Mouse (Mus musculus): ENCODE measurements around the gene Prune2. TPM values are rescaled to one million over a fixed set of nuclear protein-coding genes. Genes with fewer than 3 reads are reported as not detected.

The Prune2 gene
- polyA plus RNA-seq, 1 experiment, result 0.22 TPM

GRCm38 (mm10) chr19:17226096-17226495 lies 270.2 kb downstream of the Prune2 start:
- TF ChIP-seq POLR2A (IDR thresholded peaks at IDR 0.05; ENCODE audit: low read depth, low read length) (no peak), CTCF (IDR thresholded peaks at IDR 0.05; ENCODE audit: extremely low read depth, insufficient read depth, insufficient read length, insufficient replicate concordance) (no peak)
- WGBS, result 92% methylated on average over 8 of the region's 8 CpGs
- no peak for DNase-seq (ENCODE audit: low read depth in 1 of 2, low spot score in 2 of 2)
- Histone ChIP-seq H3K27me3 (ENCODE audit: control insufficient read depth, insufficient read depth, low read length) (no peaks in the 10 kb centered on the region), H3K27ac (ENCODE audit: insufficient read depth, low read length) (no peak overlapping the region), H3K4me3 (ENCODE audit: extremely low read depth, insufficient read depth, insufficient read length) (no peak overlapping the region), H3K36me3 (ENCODE audit: control insufficient read depth, insufficient read depth, low read length) (no peaks in the 10 kb centered on the region), H3K4me1 (ENCODE audit: control insufficient read depth, insufficient read depth, insufficient read length) (peaks cover 10% of the 10 kb centered on the region; the same call in 1 of the 2 replicates)

- Histone ChIP-seq H3K4me3 (ENCODE audit: extremely low read depth, insufficient read depth, insufficient read length) (no peak overlapping the region), H3K27ac (ENCODE audit: insufficient read depth, low read length) (no peak overlapping the region), H3K4me1 (ENCODE audit: control insufficient read depth, insufficient read depth, insufficient read length) (no peaks in the 10 kb centered on the region; the same call in 1 of the 2 replicates), H3K36me3 (ENCODE audit: control insufficient read depth, insufficient read depth, low read length) (no peaks in the 10 kb centered on the region), H3K27me3 (ENCODE audit: control insufficient read depth, insufficient read depth, low read length) (no peaks in the 10 kb centered on the region)
- WGBS, result 91% methylated on average over 1 of the region's 1 CpGs
- no peak for DNase-seq (ENCODE audit: low read depth in 1 of 2, low spot score in 2 of 2)
- TF ChIP-seq CTCF (IDR thresholded peaks at IDR 0.05; ENCODE audit: extremely low read depth, insufficient read depth, insufficient read length, insufficient replicate concordance) (no peak), POLR2A (IDR thresholded peaks at IDR 0.05; ENCODE audit: low read depth, low read length) (no peak)
Measured at GRCm38 (mm10) chr19:17230013-17230412, 274.1 kb downstream of the Prune2 start.

- DNase-seq (ENCODE audit: low read depth in 1 of 2, low spot score in 2 of 2), result no peak
- Histone ChIP-seq H3K4me1 (ENCODE audit: control insufficient read depth, insufficient read depth, insufficient read length) (no peaks in the 10 kb centered on the region; the same call in 1 of the 2 replicates), H3K36me3 (ENCODE audit: control insufficient read depth, insufficient read depth, low read length) (no peaks in the 10 kb centered on the region), H3K27me3 (ENCODE audit: control insufficient read depth, insufficient read depth, low read length) (no peaks in the 10 kb centered on the region), H3K4me3 (ENCODE audit: extremely low read depth, insufficient read depth, insufficient read length) (no peak overlapping the region), H3K27ac (ENCODE audit: insufficient read depth, low read length) (no peak overlapping the region)
- 76% methylated on average over 3 of the region's 3 CpGs for WGBS
- TF ChIP-seq POLR2A (IDR thresholded peaks at IDR 0.05; ENCODE audit: low read depth, low read length) (no peak), CTCF (IDR thresholded peaks at IDR 0.05; ENCODE audit: extremely low read depth, insufficient read depth, insufficient read length, insufficient replicate concordance) (no peak)
Measured at GRCm38 (mm10) chr19:17238471-17238870, 282.6 kb downstream of the Prune2 start.

GRCm38 (mm10) chr19:17240170-17241077 lies 284.5 kb downstream of the Prune2 start:
- no peak for TF ChIP-seq CTCF (IDR thresholded peaks at IDR 0.05; ENCODE audit: extremely low read depth, insufficient read depth, insufficient read length, insufficient replicate concordance)
- no peak for TF ChIP-seq POLR2A (IDR thresholded peaks at IDR 0.05; ENCODE audit: low read depth, low read length)
- Histone ChIP-seq H3K27ac (ENCODE audit: insufficient read depth, low read length) (no peak overlapping the region), H3K4me1 (ENCODE audit: control insufficient read depth, insufficient read depth, insufficient read length) (no peaks in the 10 kb centered on the region; the same call in 1 of the 2 replicates), H3K4me3 (ENCODE audit: extremely low read depth, insufficient read depth, insufficient read length) (no peak overlapping the region), H3K27me3 (ENCODE audit: control insufficient read depth, insufficient read depth, low read length) (no peaks in the 10 kb centered on the region), H3K36me3 (ENCODE audit: control insufficient read depth, insufficient read depth, low read length) (no peaks in the 10 kb centered on the region)
- WGBS, result 65% methylated on average over 7 of the region's 7 CpGs
- DNase-seq (ENCODE audit: low read depth in 1 of 2, low spot score in 2 of 2), result no peak

GRCm38 (mm10) chr19:17241206-17241605 lies 285.3 kb downstream of the Prune2 start:
- no peak overlapping the region for H3K4me3 ChIP-seq (ENCODE audit: extremely low read depth, insufficient read depth, insufficient read length)
- H3K36me3 ChIP-seq (ENCODE audit: control insufficient read depth, insufficient read depth, low read length), result no peaks in the 10 kb centered on the region
- no peak for DNase-seq (ENCODE audit: low read depth in 1 of 2, low spot score in 2 of 2)
- 92% methylated on average over 1 of the region's 1 CpGs for WGBS
- H3K27me3 ChIP-seq (ENCODE audit: control insufficient read depth, insufficient read depth, low read length), result no peaks in the 10 kb centered on the region
- H3K27ac ChIP-seq (ENCODE audit: insufficient read depth, low read length), result no peak overlapping the region
- TF ChIP-seq CTCF (IDR thresholded peaks at IDR 0.05; ENCODE audit: extremely low read depth, insufficient read depth, insufficient read length, insufficient replicate concordance) (no peak), POLR2A (IDR thresholded peaks at IDR 0.05; ENCODE audit: low read depth, low read length) (no peak)
- no peaks in the 10 kb centered on the region; the same call in 1 of the 2 replicates for H3K4me1 ChIP-seq (ENCODE audit: control insufficient read depth, insufficient read depth, insufficient read length)

- DNase-seq (ENCODE audit: low read depth in 1 of 2, low spot score in 2 of 2), result no peak
- WGBS, result 74% methylated on average over 5 of the region's 5 CpGs
- no peaks in the 10 kb centered on the region for H3K27me3 ChIP-seq (ENCODE audit: control insufficient read depth, insufficient read depth, low read length)
- no peak overlapping the region for H3K27ac ChIP-seq (ENCODE audit: insufficient read depth, low read length)
- no peak overlapping the region for H3K4me3 ChIP-seq (ENCODE audit: extremely low read depth, insufficient read depth, insufficient read length)
- no peak for TF ChIP-seq CTCF (IDR thresholded peaks at IDR 0.05; ENCODE audit: extremely low read depth, insufficient read depth, insufficient read length, insufficient replicate concordance)
- TF ChIP-seq POLR2A (IDR thresholded peaks at IDR 0.05; ENCODE audit: low read depth, low read length), result no peak
- no peaks in the 10 kb centered on the region for H3K36me3 ChIP-seq (ENCODE audit: control insufficient read depth, insufficient read depth, low read length)
- H3K4me1 ChIP-seq (ENCODE audit: control insufficient read depth, insufficient read depth, insufficient read length), result no peaks in the 10 kb centered on the region; the same call in 1 of the 2 replicates
Measured at GRCm38 (mm10) chr19:17242962-17243361, 287.0 kb downstream of the Prune2 start.

GRCm38 (mm10) chr19:17244544-17244943 lies 288.6 kb downstream of the Prune2 start:
- Histone ChIP-seq H3K27me3 (ENCODE audit: control insufficient read depth, insufficient read depth, low read length) (no peaks in the 10 kb centered on the region), H3K4me3 (ENCODE audit: extremely low read depth, insufficient read depth, insufficient read length) (no peak overlapping the region), H3K4me1 (ENCODE audit: control insufficient read depth, insufficient read depth, insufficient read length) (peaks cover 7% of the 10 kb centered on the region; the same call in 1 of the 2 replicates), H3K36me3 (ENCODE audit: control insufficient read depth, insufficient read depth, low read length) (no peaks in the 10 kb centered on the region), H3K27ac (ENCODE audit: insufficient read depth, low read length) (no peak overlapping the region)
- 80% methylated on average over 7 of the region's 7 CpGs for WGBS
- no peak for DNase-seq (ENCODE audit: low read depth in 1 of 2, low spot score in 2 of 2)
- no peak for TF ChIP-seq CTCF (IDR thresholded peaks at IDR 0.05; ENCODE audit: extremely low read depth, insufficient read depth, insufficient read length, insufficient replicate concordance)
- no peak for TF ChIP-seq POLR2A (IDR thresholded peaks at IDR 0.05; ENCODE audit: low read depth, low read length)

Data from spleen, adult 2 months (tissue).